Mouse (Mus musculus) stomach, embryonic 15.5 days (tissue): ENCODE measurements at regions not wholly inside any gene's neighbourhood (a gene's known extent, or its start where the extent isn't known, plus 50 kb on each side); places are given as distances from the start of the nearest gene placed in this dataset.
A peak's percentile ranks its signal among the peaks of the same experiment; 100 is the strongest.
"Not testable (repeated sequence)": the region's sequence is repeated elsewhere in the genome, so short reads cannot be mapped to it uniquely, and the experiment has no call there.

Source experiments
- ATAC-seq: fragments of 200-750 bp; cut with Nextera tagmentation; 2 replicates; pipeline ENCODE4 v1.8.0; 2017; ENCODE audit warnings: low read depth, moderate number of reproducible peaks, moderate TSS enrichment; ENCODE audit not compliant: insufficient read depth, low FRiP score
- H3K27ac ChIP-seq: fragments of 300-500 bp; sonication (generic); 2 replicates; pipeline ENCODE4 v1.5.1; 2015; ENCODE audit warnings: mild to moderate bottlenecking, inconsistent platforms
- H3K27me3 ChIP-seq: fragments of 300-500 bp; sonication (generic); replicated peaks from 2 replicates; pipeline ENCODE4 v1.6.1; 2015; ENCODE audit warnings: inconsistent platforms
- H3K36me3 ChIP-seq: fragments of 300-500 bp; sonication (generic); 2 replicates; pipeline ENCODE4 v1.6.1; 2015; ENCODE audit warnings: inconsistent platforms
- H3K4me1 ChIP-seq: fragments of 300-500 bp; sonication (generic); 2 replicates; pipeline ENCODE4 v1.6.1; 2015; ENCODE audit warnings: inconsistent platforms
- H3K4me2 ChIP-seq: fragments of 300-500 bp; sonication (generic); 2 replicates; pipeline ENCODE4 v1.6.1; 2015; ENCODE audit warnings: mild to moderate bottlenecking, inconsistent platforms
- H3K4me3 ChIP-seq: fragments of 300-500 bp; sonication (generic); replicated peaks from 2 replicates; pipeline ENCODE4 v1.5.1; 2015; ENCODE audit warnings: inconsistent platforms
- H3K9ac ChIP-seq: fragments of 300-500 bp; sonication (generic); 2 replicates; pipeline ENCODE4 v1.6.1; 2015; ENCODE audit warnings: inconsistent platforms
- H3K9me3 ChIP-seq: fragments of 300-500 bp; sonication (generic); 2 replicates; pipeline ENCODE4 v1.6.1; 2016; ENCODE audit warnings: inconsistent platforms
- WGBS: fragments of 180-500 bp; shearing (Covaris S2); methylation state at CpG from one replicate; pipeline ENCODE4 v1.1.7; 2015; 5-methylcytosine and 5-hydroxymethylcytosine counted together

DNA sequence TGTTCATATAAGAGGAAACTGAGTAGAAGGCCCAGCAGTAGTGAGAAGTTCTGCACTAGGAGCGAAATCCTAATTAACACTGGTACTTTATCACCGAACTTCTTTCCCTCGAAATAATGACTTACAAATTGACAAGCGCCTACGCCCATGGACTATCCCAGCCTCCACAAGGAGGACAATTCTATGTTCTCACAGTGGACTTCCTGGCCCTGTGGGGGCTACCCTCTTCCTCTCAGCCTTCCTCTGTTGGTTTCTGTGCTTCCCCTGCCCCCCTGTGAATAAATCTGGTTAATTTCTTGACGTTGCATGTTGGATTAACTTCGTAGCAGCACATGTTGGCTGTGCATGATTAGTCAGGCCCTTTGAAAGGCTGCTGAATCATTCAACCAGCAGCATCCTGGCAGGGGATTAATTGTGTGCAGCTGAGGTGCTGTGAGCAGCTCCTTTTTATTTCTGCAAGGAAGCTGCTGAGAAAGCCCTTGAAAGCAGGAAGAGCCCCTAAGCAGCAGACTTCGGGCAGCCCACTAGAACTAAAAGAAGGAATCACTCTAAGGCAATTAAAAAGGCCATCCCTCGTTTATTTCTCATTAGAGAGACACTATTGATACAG is 117.4 kb downstream of the Pmp22 start:
- Histone ChIP-seq H3K36me3 (no peaks in the 10 kb centered on the region), H3K27me3 (no peaks in the 10 kb centered on the region), H3K9me3 (no peaks in the 10 kb centered on the region), H3K4me1 (peaks cover 6% of the 10 kb centered on the region; the same call in 1 of the 2 replicates), H3K4me2 (no peak overlapping the region), H3K9ac (no peak overlapping the region), H3K4me3 (no peak overlapping the region), H3K27ac (no peak overlapping the region)
- 76% methylated on average over 9 of the region's 9 CpGs for WGBS
- ATAC-seq = no peak

DNA sequence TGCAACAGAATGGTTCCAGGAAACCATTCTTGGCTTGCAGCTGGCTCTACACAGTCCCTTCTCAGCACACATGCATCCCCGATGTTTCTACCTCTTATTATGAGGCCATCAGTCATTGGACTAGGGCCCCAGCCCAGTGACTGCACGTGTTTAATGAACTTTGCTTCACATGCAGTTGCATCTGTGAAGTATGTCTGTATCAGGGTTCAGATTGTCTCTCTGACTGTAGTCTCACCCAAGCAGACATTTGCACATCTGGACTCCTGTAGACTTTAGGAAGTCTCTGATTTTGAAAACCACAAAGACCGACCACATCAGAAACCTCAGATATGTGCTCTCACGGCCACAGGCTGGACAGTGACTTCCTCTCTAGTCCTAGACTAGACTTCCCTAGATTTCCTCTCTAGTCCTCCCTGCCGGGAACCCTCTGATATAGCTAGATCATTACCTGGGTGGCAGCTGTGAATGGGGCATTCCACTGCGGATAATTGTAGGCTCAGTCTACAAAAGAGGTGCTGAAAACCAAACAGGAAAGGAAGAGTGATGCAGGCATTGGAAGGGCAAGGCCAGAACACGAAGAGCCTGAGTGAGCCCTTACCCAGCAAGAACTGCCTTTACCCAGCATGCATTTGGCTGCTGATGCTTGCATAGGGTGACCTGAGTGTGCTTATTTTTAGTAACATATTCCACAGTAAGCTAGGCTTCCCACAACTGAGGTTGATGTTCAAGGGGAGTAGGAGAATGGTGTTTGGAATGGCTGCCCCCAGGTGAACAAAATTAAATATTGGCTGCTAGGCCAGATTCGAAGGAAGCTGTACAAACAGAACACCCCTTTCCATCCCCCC is 123.5 kb downstream of the Pmp22 start:
- H3K9ac ChIP-seq = no peak overlapping the region
- no peak overlapping the region for H3K4me3 ChIP-seq
- peaks cover 18% of the 10 kb centered on the region for H3K4me1 ChIP-seq
- no peaks in the 10 kb centered on the region for H3K27me3 ChIP-seq
- H3K4me2 ChIP-seq = no peak overlapping the region
- H3K9me3 ChIP-seq = no peaks in the 10 kb centered on the region
- H3K27ac ChIP-seq = peak overlapping the region; percentile 21; the same call in 1 of the 2 replicates
- no peaks in the 10 kb centered on the region for H3K36me3 ChIP-seq
- WGBS = 44% methylated on average over 8 of the region's 8 CpGs
- ATAC-seq = no peak

DNA sequence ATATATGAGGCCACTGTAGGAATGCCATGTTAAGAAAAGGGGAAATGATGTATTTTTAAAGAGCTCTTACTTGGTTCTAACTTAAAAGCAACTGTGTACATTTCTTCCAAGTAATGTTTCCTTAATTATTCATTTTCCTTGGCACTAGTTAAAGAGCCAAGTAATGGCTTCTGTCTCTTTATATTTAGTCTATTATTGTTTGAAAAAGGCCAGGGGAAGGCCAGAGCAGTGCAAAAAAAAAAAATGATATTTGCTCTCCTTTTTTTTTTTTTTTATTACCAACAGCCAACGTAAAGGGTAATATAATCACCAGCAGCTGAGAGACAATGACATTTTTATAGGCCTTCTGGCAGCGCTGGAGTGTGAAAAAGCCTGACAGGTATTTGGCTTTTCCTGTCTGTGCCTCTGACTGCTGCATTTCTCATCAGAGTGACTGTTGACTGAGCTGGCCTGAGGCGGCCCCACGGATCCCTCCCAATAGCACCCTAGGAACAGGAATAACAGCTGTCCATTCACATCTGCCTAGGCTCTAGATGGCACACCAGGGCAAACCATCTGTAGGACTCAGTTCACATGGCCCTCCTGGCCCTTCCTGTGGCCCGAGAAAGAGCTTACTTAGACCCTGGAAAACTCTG is 124.3 kb downstream of the Pmp22 start:
- Histone ChIP-seq H3K4me2 (0 out of 2 replicates have a peak overlapping the region, but pooled peaks have one; percentile 19), H3K4me1 (peaks cover 18% of the 10 kb centered on the region), H3K36me3 (no peaks in the 10 kb centered on the region), H3K27me3 (no peaks in the 10 kb centered on the region), H3K27ac (peak overlapping the region; percentile 31; the same call in 1 of the 2 replicates), H3K9ac (no peak overlapping the region), H3K9me3 (no peaks in the 10 kb centered on the region), H3K4me3 (no peak overlapping the region)
- ATAC-seq = no peak; the same call in 1 of the 2 replicates
- 13% methylated on average over 5 of the region's 5 CpGs for WGBS

DNA sequence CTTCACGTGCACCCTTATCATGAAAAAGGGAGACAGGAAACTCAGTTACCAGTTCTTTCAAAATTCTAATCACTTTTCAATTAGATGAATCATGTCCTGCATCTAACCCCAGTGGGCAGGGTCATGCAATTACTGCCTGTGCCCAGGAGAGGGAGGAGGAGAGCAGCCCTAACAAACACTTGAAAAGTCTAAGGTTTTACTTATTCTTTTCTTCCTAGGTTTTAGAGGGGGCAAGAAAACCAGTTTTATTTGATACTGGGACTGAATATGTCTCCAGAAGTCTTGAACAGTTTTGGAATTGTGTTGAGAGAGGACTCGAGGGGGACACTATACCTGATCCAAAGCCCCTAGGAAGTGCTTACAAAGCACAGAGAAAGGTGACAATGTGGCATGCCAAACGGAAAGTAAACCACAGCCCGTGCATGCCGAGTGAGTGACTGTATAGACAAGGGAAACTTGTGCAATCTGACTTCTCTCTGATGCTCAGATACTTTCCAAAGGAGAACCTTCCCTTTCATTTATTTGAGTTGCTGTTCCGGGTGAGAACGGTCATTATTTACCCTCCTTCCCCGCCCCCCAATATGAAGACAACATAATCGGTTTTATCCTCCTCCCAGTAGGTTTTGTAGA is 135.8 kb downstream of the Pmp22 start:
- no peak for ATAC-seq
- no peaks in the 10 kb centered on the region for H3K36me3 ChIP-seq
- H3K9ac ChIP-seq = no peak overlapping the region
- no peak overlapping the region for H3K27ac ChIP-seq
- H3K4me1 ChIP-seq = no peaks in the 10 kb centered on the region
- WGBS = 43% methylated on average over 9 of the region's 9 CpGs
- H3K27me3 ChIP-seq = no peaks in the 10 kb centered on the region
- no peak overlapping the region; the same call in 1 of the 2 replicates for H3K4me3 ChIP-seq
- no peaks in the 10 kb centered on the region for H3K9me3 ChIP-seq
- H3K4me2 ChIP-seq = peak overlapping the region; percentile 41

DNA sequence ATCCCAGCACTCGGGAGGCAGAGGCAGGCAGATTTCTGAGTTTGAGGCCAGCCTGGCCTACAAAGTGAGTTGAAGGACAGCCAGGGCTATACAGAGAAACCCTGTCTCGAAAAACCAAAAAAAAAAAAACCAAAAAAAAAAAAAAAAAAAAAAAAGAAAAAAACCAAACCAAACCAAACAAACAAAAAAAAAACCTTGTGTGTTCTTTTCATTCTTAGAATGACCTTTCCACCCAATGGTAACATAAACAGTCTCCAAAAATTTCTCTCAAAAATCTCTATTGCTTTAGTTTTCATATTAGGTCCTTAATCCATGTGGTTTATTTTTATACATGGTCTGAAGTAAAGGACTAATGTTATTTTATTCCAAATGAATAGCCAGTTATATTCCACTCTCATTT is 137.5 kb downstream of the Pmp22 start:
- not testable (repeated sequence) for H3K27ac ChIP-seq, H3K9me3 ChIP-seq, H3K9ac ChIP-seq, H3K36me3 ChIP-seq, ATAC-seq, H3K27me3 ChIP-seq, H3K4me3 ChIP-seq, H3K4me2 ChIP-seq, H3K4me1 ChIP-seq
- 75% methylated on average over 2 of the region's 2 CpGs for WGBS

- Histone ChIP-seq H3K27ac (no peak overlapping the region), H3K9ac (no peak overlapping the region), H3K4me2 (no peak overlapping the region), H3K9me3 (no peaks in the 10 kb centered on the region), H3K27me3 (no peaks in the 10 kb centered on the region), H3K4me3 (no peak overlapping the region), H3K36me3 (no peaks in the 10 kb centered on the region), H3K4me1 (no peaks in the 10 kb centered on the region)
- ATAC-seq = no peak
- WGBS = 83% methylated on average over 5 of the region's 5 CpGs
Observed at GRCm38 (mm10) chr11:63276641-63277040, 147.9 kb downstream of the Pmp22 start.

GRCm38 (mm10) chr11:63281839-63282238 is 153.1 kb downstream of the Pmp22 start:
- H3K27me3 ChIP-seq = no peaks in the 10 kb centered on the region
- no peaks in the 10 kb centered on the region for H3K9me3 ChIP-seq
- H3K36me3 ChIP-seq = no peaks in the 10 kb centered on the region
- no peak for ATAC-seq
- no peak overlapping the region for H3K4me2 ChIP-seq
- no peak overlapping the region for H3K9ac ChIP-seq
- H3K27ac ChIP-seq = no peak overlapping the region
- no peaks in the 10 kb centered on the region for H3K4me1 ChIP-seq
- 90% methylated on average over 5 of the region's 5 CpGs for WGBS
- no peak overlapping the region for H3K4me3 ChIP-seq

GRCm38 (mm10) chr11:63282541-63282940 is 153.8 kb downstream of the Pmp22 start:
- no peak overlapping the region for H3K4me3 ChIP-seq
- 77% methylated on average over 10 of the region's 10 CpGs for WGBS
- no peak overlapping the region for H3K9ac ChIP-seq
- H3K36me3 ChIP-seq = no peaks in the 10 kb centered on the region
- no peak for ATAC-seq
- H3K4me2 ChIP-seq = no peak overlapping the region
- H3K9me3 ChIP-seq = no peaks in the 10 kb centered on the region
- no peaks in the 10 kb centered on the region for H3K27me3 ChIP-seq
- no peak overlapping the region for H3K27ac ChIP-seq
- H3K4me1 ChIP-seq = no peaks in the 10 kb centered on the region

GRCm38 (mm10) chr11:63286026-63286425 is 157.2 kb downstream of the Pmp22 start:
- no peak for ATAC-seq
- H3K27me3 ChIP-seq = no peaks in the 10 kb centered on the region

DNA sequence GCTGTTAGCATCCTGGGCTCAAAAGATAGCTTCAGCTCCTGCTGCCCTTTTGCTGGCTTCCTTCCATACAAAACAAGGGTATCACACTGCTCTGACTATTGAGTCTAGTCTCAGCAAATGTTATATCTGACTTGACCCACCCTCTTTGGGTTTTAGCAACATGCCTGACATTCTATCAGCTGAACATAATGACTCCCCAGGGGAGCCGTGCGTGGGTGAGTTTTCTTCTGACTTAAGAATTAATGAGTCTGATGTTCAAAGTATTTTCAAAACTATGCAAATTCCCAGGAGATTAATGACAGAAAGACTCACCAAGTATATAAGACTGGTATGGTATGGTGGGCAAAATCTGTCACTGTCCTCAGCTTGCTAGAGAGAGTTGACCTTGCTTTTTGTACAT is 159.0 kb downstream of the Pmp22 start:
- no peaks in the 10 kb centered on the region for H3K36me3 ChIP-seq
- no peaks in the 10 kb centered on the region for H3K9me3 ChIP-seq
- H3K4me2 ChIP-seq = no peak overlapping the region
- WGBS = 56% methylated on average over 2 of the region's 2 CpGs
- H3K4me3 ChIP-seq = no peak overlapping the region
- no peak overlapping the region for H3K9ac ChIP-seq
- no peaks in the 10 kb centered on the region for H3K27me3 ChIP-seq
- ATAC-seq = no peak
- no peaks in the 10 kb centered on the region for H3K4me1 ChIP-seq
- H3K27ac ChIP-seq = no peak overlapping the region

More at GRCm38 (mm10) chr11:63286026-63286425, 157.2 kb downstream of the Pmp22 start:
- Histone ChIP-seq H3K9me3 (no peaks in the 10 kb centered on the region), H3K27ac (no peak overlapping the region), H3K36me3 (no peaks in the 10 kb centered on the region), H3K4me2 (no peak overlapping the region), H3K4me1 (no peaks in the 10 kb centered on the region), H3K9ac (no peak overlapping the region), H3K4me3 (no peak overlapping the region)
- 66% methylated on average over 2 of the region's 2 CpGs for WGBS

GRCm38 (mm10) chr11:63290618-63291017 is 161.8 kb downstream of the Pmp22 start:
- ATAC-seq = no peak
- Histone ChIP-seq H3K4me3 (no peak overlapping the region), H3K27ac (no peak overlapping the region), H3K27me3 (no peaks in the 10 kb centered on the region), H3K4me1 (no peaks in the 10 kb centered on the region), H3K4me2 (no peak overlapping the region), H3K9me3 (no peaks in the 10 kb centered on the region), H3K36me3 (no peaks in the 10 kb centered on the region), H3K9ac (no peak overlapping the region)
- WGBS = 80% methylated on average over 13 of the region's 13 CpGs

DNA sequence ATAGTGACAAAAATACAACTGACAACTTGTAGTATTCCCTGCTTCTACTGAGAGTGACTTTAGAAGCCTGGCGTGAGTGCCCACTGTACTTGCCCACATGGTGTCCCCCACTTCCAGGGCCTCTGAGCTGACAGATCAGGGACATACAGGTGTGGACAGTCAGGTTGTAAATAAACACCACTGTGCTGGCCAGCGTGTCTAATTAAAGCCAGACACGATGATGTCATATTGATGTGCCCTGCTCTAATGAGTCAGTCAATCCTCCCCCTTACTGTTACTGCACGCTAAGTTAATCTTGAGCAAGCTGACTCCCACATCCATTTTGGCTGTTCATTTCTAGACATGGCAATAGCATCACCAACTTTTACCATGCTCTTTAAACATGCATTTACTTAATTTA is 164.7 kb downstream of the Pmp22 start:
- Histone ChIP-seq H3K9me3 (no peaks in the 10 kb centered on the region), H3K36me3 (no peaks in the 10 kb centered on the region), H3K4me2 (no peak overlapping the region), H3K27me3 (no peaks in the 10 kb centered on the region), H3K9ac (no peak overlapping the region), H3K4me1 (no peaks in the 10 kb centered on the region), H3K4me3 (no peak overlapping the region), H3K27ac (no peak overlapping the region)
- ATAC-seq = no peak
- 74% methylated on average over 4 of the region's 4 CpGs for WGBS
